Mouse (Mus musculus) sigmoid colon, adult 10 weeks (tissue): ENCODE results near the gene Yif1b. TPM values are rescaled to one million over a fixed set of nuclear protein-coding genes. Genes with fewer than 3 reads are reported as not detected.

Experiments used
- polyA plus RNA-seq: library from polyadenylated mRNA; stranded (reverse); fragments of 350-450 nt; fragmentation: Illumina TruSeq; extraction: RNeasy Lipid Tissue Mini Kit (QIAGEN cat#74804); gene quantifications from one replicate; pipeline ENCODE4 v1.2.3, GENCODE M21; 2014; ENCODE audit warnings: low read depth, low replicate concordance

Yif1b gene
- not detected for polyA plus RNA-seq

DNA sequence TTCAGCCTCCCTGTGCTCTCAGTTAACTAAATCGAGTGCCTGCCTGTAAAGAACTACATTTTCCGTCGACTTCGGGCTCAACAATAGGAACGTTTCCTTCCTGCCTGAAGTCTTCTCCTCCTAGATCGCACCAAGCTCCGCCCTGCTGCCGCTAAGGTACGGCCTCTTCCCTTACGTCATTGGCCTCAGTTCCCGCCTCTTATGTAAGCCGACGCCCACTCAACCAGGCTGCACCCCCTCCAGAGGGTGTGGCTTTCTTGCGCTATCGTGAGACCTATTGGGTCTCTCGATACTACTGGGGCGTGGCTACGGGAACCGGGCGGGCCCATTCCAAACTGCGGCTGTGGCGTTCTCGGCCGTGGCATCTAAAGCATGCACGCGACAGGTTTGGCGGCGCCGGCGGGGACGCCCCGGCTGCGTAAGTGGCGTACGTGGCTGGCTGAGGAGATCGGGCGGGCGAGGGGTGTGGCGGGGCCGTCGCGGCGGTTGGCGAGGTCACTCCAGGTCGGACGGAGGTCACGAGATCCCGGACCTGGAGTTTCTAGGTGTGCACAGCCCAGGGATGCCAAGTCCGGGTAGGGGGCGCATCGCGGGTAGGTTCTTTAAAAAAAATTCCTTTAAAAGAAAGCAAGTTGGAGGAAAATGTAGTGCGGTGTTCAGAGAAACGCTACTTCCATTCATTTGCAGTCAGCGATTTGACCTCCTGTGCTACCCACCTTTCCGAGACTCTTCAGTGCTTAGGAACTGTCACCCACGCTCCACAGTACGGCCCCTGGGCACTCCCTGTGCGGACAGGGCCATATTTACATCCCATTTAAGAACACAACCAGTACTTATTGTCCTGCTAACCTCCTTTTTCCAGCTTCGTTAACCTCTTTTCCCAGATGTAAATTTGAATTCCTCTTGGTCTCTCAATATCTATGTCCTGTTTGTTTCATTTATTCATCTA is at the start of gene Yif1b:
TSS of gene Yif1b (plus strand) at position 311 of the 949 bp plus-strand sequence.

DNA sequence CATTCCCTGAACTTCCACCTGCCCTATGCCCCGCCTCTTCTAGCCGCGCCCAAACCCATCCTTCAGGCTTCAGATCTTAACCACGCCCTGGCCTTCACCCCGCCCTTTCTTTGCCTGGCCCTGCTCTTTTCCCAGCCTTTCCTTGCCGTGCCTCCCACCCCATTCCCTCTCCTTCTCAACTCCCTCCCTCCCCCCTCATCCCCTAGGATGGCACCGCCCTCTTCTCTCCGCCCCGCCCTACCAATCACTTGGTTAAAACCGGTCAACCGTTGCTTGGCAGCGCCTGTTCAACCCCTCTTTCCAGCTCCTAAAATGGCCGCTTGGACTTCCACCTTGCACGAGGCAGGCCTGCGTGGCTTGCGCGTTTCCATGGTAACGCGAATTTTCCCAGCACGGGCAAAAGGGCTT is 24.4 kb upstream of the Yif1b start, which contains the start of gene Catsperg1:
TSS of gene Catsperg1 (minus strand) at position 361 of the 408 bp plus-strand sequence.

DNA sequence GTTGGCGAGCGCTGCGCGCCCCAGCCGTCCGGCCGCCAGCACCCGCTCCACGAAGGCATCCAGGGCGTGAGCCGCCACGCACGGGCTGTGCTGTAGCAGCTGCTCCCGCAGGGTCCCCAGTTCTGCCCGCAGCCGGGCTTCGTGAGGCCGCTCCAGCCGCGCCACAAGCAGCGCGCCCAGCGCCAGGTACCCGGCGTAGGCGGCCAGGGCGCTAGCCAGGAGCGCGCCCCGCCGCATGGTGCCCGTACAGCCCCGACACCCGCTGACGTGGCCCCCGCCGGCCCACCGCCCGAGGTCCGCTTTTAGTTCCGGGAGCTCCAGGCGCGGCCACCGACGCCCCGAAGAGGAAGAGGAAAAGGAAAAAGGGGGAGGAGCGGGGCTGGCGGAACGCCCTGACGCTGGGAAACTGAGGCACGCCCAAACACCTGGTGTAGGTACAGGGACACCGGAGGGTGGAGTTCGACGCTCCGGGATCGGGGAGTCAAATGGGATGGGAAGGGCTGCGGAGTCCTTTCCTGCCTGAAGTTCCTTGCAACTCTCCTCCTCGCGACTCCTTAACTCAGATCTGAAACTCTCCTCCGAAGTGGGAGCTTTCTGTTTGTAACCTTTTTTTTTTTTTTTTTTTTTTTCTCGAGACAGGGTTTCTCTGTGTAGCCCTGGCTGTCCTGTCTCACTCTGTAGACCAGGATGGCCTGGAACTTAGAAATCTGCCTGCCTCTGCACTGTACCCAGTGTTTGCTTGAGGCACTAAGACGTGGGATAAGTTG is 5.7 kb upstream of the Yif1b start, which contains the start of gene Kcnk6:
TSS of gene Kcnk6 (minus strand) at position 269 of the 767 bp plus-strand sequence.

DNA sequence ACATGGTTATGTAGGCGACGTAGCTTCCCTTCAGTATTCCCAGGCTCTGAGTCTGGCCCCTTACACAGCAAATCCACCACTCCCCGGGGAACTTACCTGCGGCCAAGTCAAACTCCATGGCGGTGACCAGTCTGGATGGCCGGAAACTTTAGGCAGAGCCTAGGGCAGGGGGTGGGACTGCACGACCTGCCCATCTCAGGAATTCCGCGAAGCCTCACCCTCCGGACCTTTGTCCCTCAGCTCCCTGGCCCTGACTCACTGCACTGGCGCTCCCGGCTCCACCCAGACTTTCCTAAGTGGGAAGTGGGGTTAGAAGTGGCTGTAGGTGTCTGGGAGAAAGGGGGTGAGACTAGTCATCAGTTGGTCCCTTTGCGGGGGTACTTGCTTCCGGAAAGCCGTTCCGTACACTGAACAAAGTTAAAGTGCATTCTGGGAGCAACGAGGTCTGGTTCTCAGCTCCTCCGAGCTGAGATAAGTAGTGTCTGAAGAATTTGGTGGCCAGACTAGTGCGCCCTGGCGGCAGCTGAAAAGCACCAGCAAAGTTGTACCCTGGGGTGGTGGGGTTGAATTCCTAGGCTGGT is 10.2 kb downstream of the Yif1b start, which contains the start of gene 2200002D01Rik:
TSS of gene 2200002D01Rik (minus strand) at position 206 of the 581 bp plus-strand sequence.

DNA sequence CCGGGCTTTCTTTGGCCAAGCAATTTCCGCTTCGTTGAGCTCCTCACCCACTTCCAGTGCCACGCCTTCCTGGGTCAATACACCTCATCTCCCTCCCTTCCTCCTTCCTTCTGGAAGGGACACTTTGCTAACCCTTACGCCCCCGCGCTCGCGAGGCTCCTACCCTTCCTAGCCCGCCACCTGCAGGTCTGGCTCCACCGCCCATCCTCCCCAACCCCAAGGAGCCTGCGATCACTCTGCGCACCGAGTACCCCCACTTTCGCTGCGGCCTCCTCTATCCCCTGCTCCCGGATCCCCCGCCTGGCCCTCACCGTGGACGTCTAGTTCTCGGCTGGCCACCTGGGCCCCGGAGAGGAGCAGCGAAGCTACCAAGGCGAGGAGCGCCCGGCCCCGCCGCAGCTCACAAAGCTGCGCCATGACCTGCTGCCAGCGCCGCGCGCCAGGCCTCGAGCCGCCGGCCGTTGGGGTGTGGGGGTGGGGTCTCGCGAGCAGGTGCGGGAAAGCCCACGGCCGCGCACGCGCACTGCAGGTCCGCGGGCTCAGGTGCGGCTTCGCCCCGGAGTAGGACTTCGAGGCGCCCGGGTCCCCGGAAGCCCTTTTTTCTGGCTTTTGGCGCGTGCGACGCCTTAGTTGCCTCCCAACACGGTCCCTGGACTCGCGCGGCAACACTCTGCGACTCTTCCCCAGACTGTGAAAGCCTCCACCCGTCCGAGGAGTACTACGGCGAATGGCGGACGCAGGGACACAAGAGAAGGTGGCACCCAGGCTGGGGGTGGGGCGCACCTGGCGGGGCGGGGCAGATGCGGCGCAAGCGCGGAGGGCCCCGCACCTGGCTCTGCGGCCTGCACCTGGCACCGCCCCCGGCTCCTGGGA is 43.3 kb downstream of the Yif1b start, which contains the start of gene Spint2:
TSS of gene Spint2 (minus strand) at position 712 of the 873 bp plus-strand sequence.

DNA sequence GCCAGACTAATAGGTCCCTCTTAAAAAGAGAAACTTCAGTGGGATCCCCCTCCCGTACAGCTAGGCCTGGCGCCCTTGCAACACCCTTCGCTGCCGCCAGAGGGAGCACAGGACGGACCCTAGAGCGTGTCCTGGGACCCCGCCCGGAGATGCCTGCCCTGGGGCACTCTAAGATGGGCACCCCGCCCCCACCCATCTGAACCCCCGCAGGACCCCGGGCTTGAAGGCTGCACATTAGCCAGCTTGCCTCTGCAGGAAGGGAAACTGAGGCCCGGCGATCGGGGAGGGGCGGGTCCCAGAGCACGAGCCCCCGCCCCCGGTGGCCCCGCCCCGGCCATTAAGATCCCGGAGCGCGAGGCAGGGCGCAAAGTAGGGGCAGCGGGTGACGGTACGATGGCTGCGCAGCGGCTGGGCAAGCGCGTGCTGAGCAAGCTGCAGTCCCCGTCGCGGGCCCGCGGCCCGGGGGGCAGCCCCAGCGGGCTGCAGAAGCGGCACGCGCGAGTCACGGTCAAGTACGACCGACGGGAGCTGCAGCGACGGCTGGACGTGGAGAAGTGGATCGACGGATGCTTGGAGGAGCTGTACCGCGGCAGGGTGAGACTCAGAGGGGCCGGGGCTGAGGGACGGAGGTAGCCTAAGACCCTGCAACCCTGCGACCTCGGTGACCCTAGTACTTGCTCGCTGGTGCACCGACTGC is 51.0 kb downstream of the Yif1b start, which contains the start of gene Ppp1r14a:
TSS of gene Ppp1r14a (plus strand) at position 367 of the 697 bp plus-strand sequence.

Other genes with a start within 250 kb of the Yif1b start
- gene Ryr1, start 113.2 kb upstream of the Yif1b start, polyA plus RNA-seq = 0.03 TPM
- 1.1 TPM for gene Rasgrp4, start 103.5 kb upstream of the Yif1b start, polyA plus RNA-seq
- gene Fam98c, start 82.1 kb upstream of the Yif1b start, polyA plus RNA-seq = 19.6 TPM
- not detected for gene Ggn, start 68.1 kb upstream of the Yif1b start, polyA plus RNA-seq
- gene Spred3, start 67.9 kb upstream of the Yif1b start, polyA plus RNA-seq = 3.9 TPM
- 63.0 TPM for gene Psmd8, start 57.6 kb upstream of the Yif1b start, polyA plus RNA-seq
- 0.60 TPM for gene Catsperg1, start 24.3 kb upstream of the Yif1b start, polyA plus RNA-seq
- 37.3 TPM for gene Kcnk6, start 5.8 kb upstream of the Yif1b start, polyA plus RNA-seq
- gene 2200002D01Rik, start 10.1 kb downstream of the Yif1b start, polyA plus RNA-seq = 123 TPM
- 105 TPM for gene Spint2, start 43.6 kb downstream of the Yif1b start, polyA plus RNA-seq
- gene Ppp1r14a, start 51.0 kb downstream of the Yif1b start, polyA plus RNA-seq = 0.91 TPM
- not detected for gene Dpf1, start 65.6 kb downstream of the Yif1b start, polyA plus RNA-seq